Mouse (Mus musculus): Measurements from ENCODE around the gene Vamp2. TPM values are rescaled to one million over a fixed set of nuclear protein-coding genes. Genes with fewer than 3 reads are reported as not detected.

The Vamp2 gene
- polyA plus RNA-seq, 1 experiment from 2014 or later: 95.9 TPM

GRCm38 (mm10) chr11:69053848-69054247 is 34.4 kb upstream of the Vamp2 start:
- Histone ChIP-seq H3K4me1 (replicated peaks; ENCODE audit: control insufficient read depth, insufficient read depth, low read length) (no peaks in the 10 kb centered on the region; the same call in 1 of the 2 replicates), H3K4me3 (ENCODE audit: low read depth, low read length) (no peak overlapping the region), H3K27ac (ENCODE audit: low read depth, low read length) (no peak overlapping the region), H3K9ac (ENCODE audit: low read length) (no peak overlapping the region), H3K27me3 (ENCODE audit: control insufficient read depth, insufficient read depth, low read length) (no peaks in the 10 kb centered on the region), H3K9me3 (ENCODE audit: control insufficient read depth, low read length) (no peaks in the 10 kb centered on the region), H3K36me3 (ENCODE audit: control insufficient read depth, insufficient read depth, low read length) (peaks cover 6% of the 10 kb centered on the region; the same call in 1 of the 2 replicates), H3K4me2 (ENCODE audit: low read depth, low read length, severe bottlenecking) (no peak overlapping the region)
- DNase-seq (ENCODE audit: low spot score) (no peak), ATAC-seq (replicated peaks; ENCODE audit: low FRiP score) (no peak)
- WGBS: 81% methylated on average over 3 of the region's 3 CpGs

- no peaks in the 10 kb centered on the region for H3K27me3 ChIP-seq (ENCODE audit: control insufficient read depth, insufficient read depth, low read length)
- no peaks in the 10 kb centered on the region for H3K9me3 ChIP-seq (ENCODE audit: control insufficient read depth, low read length)
- H3K9ac ChIP-seq (ENCODE audit: low read length): peak overlapping the region; percentile 67
- 69% methylated on average over 2 of the region's 2 CpGs for WGBS
- H3K36me3 ChIP-seq (ENCODE audit: control insufficient read depth, insufficient read depth, low read length): no peaks in the 10 kb centered on the region; the same call in 1 of the 2 replicates
- no peak for ATAC-seq (replicated peaks; ENCODE audit: low FRiP score)
- DNase-seq (ENCODE audit: low spot score): no peak
- no peak overlapping the region for H3K27ac ChIP-seq (ENCODE audit: low read depth, low read length)
- peak overlapping the region; percentile 98; the same call in 1 of the 2 replicates for H3K4me2 ChIP-seq (ENCODE audit: low read depth, low read length, severe bottlenecking)
- peak overlapping the region; percentile 69 for H3K4me3 ChIP-seq (ENCODE audit: low read depth, low read length)
- peaks cover 12% of the 10 kb centered on the region for H3K4me1 ChIP-seq (replicated peaks; ENCODE audit: control insufficient read depth, insufficient read depth, low read length)
These were observed 30.0 kb upstream of the Vamp2 start for GRCm38 (mm10) chr11:69058265-69058664.

GRCm38 (mm10) chr11:69058729-69059356 is 29.4 kb upstream of the Vamp2 start:
- Histone ChIP-seq H3K9ac (ENCODE audit: low read length) (peak overlapping the region; percentile 67), H3K4me2 (ENCODE audit: low read depth, low read length, severe bottlenecking) (peak overlapping the region; percentile 98), H3K27ac (ENCODE audit: low read depth, low read length) (peak overlapping the region; percentile 75), H3K4me3 (ENCODE audit: low read depth, low read length) (peak overlapping the region; percentile 69), H3K4me1 (replicated peaks; ENCODE audit: control insufficient read depth, insufficient read depth, low read length) (peaks cover 12% of the 10 kb centered on the region), H3K36me3 (ENCODE audit: control insufficient read depth, insufficient read depth, low read length) (no peaks in the 10 kb centered on the region; the same call in 1 of the 2 replicates), H3K27me3 (ENCODE audit: control insufficient read depth, insufficient read depth, low read length) (no peaks in the 10 kb centered on the region), H3K9me3 (ENCODE audit: control insufficient read depth, low read length) (no peaks in the 10 kb centered on the region)
- DNase-seq (ENCODE audit: low spot score): no peak
- ATAC-seq (replicated peaks; ENCODE audit: low FRiP score): peak; percentile 9; the same call in 1 of the 2 replicates
- WGBS: 2% methylated on average over 19 of the region's 19 CpGs

- peaks cover 17% of the 10 kb centered on the region for H3K4me1 ChIP-seq (replicated peaks; ENCODE audit: control insufficient read depth, insufficient read depth, low read length)
- peak within 1 kb of the TSS; percentile 67 for H3K9ac ChIP-seq (ENCODE audit: low read length)
- peak within 1 kb of the TSS; percentile 75 for H3K27ac ChIP-seq (ENCODE audit: low read depth, low read length)
- peak; percentile 97 for DNase-seq (ENCODE audit: low spot score)
- ATAC-seq (replicated peaks; ENCODE audit: low FRiP score): peak; percentile 90
- H3K27me3 ChIP-seq (ENCODE audit: control insufficient read depth, insufficient read depth, low read length): no peaks in the 10 kb centered on the region
- peak within 1 kb of the TSS; percentile 98 for H3K4me2 ChIP-seq (ENCODE audit: low read depth, low read length, severe bottlenecking)
- H3K4me3 ChIP-seq (ENCODE audit: low read depth, low read length): peak within 1 kb of the TSS; percentile 69
- H3K9me3 ChIP-seq (ENCODE audit: control insufficient read depth, low read length): no peaks in the 10 kb centered on the region
- under 1% methylated on average over 59 of the region's 64 CpGs for WGBS
- H3K36me3 ChIP-seq (ENCODE audit: control insufficient read depth, insufficient read depth, low read length): no peaks in the 10 kb centered on the region
These were observed 28.8 kb upstream of the Vamp2 start, which contains the start of gene Borcs6 for GRCm38 (mm10) chr11:69059357-69059974. TSS of gene Borcs6 (plus strand) at chr11:69059717.

- Histone ChIP-seq H3K4me3 (ENCODE audit: low read depth, low read length) (peak overlapping the region; percentile 69), H3K27me3 (ENCODE audit: control insufficient read depth, insufficient read depth, low read length) (no peaks in the 10 kb centered on the region), H3K9ac (ENCODE audit: low read length) (peak overlapping the region; percentile 62), H3K36me3 (ENCODE audit: control insufficient read depth, insufficient read depth, low read length) (no peaks in the 10 kb centered on the region), H3K9me3 (ENCODE audit: control insufficient read depth, low read length) (no peaks in the 10 kb centered on the region), H3K4me2 (ENCODE audit: low read depth, low read length, severe bottlenecking) (peak overlapping the region; percentile 98), H3K4me1 (replicated peaks; ENCODE audit: control insufficient read depth, insufficient read depth, low read length) (peaks cover 17% of the 10 kb centered on the region), H3K27ac (ENCODE audit: low read depth, low read length) (peak overlapping the region; percentile 62)
- DNase-seq (ENCODE audit: low spot score) (peak; percentile 83), ATAC-seq (replicated peaks; ENCODE audit: low FRiP score) (peak; percentile 15)
- 0% methylated on average over 46 of the region's 49 CpGs for WGBS
These were observed 28.3 kb upstream of the Vamp2 start for GRCm38 (mm10) chr11:69059975-69060411.

- Histone ChIP-seq H3K4me1 (replicated peaks; ENCODE audit: control insufficient read depth, insufficient read depth, low read length) (peaks cover 17% of the 10 kb centered on the region), H3K27me3 (ENCODE audit: control insufficient read depth, insufficient read depth, low read length) (no peaks in the 10 kb centered on the region), H3K9me3 (ENCODE audit: control insufficient read depth, low read length) (no peaks in the 10 kb centered on the region), H3K4me2 (ENCODE audit: low read depth, low read length, severe bottlenecking) (peak overlapping the region; percentile 98), H3K36me3 (ENCODE audit: control insufficient read depth, insufficient read depth, low read length) (no peaks in the 10 kb centered on the region), H3K27ac (ENCODE audit: low read depth, low read length) (no peak overlapping the region), H3K9ac (ENCODE audit: low read length) (peak overlapping the region; percentile 62), H3K4me3 (ENCODE audit: low read depth, low read length) (peak overlapping the region; percentile 69)
- ATAC-seq (replicated peaks; ENCODE audit: low FRiP score): no peak
- WGBS: under 1% methylated on average over 40 of the region's 40 CpGs
- peak; percentile 76 for DNase-seq (ENCODE audit: low spot score)
These were observed 27.6 kb upstream of the Vamp2 start for GRCm38 (mm10) chr11:69060448-69061254.

- peak overlapping the region; percentile 69 for H3K4me3 ChIP-seq (ENCODE audit: low read depth, low read length)
These were observed 26.9 kb upstream of the Vamp2 start for GRCm38 (mm10) chr11:69061255-69061912.

More at GRCm38 (mm10) chr11:69061255-69061912, 26.9 kb upstream of the Vamp2 start:
- peak overlapping the region; percentile 12; the same call in 1 of the 2 replicates for H3K9ac ChIP-seq (ENCODE audit: low read length)
- H3K9me3 ChIP-seq (ENCODE audit: control insufficient read depth, low read length): no peaks in the 10 kb centered on the region
- peak overlapping the region; percentile 98 for H3K4me2 ChIP-seq (ENCODE audit: low read depth, low read length, severe bottlenecking)
- ATAC-seq (replicated peaks; ENCODE audit: low FRiP score): no peak
- H3K27me3 ChIP-seq (ENCODE audit: control insufficient read depth, insufficient read depth, low read length): no peaks in the 10 kb centered on the region
- peak; percentile 51 for DNase-seq (ENCODE audit: low spot score)
- 7% methylated on average over 17 of the region's 17 CpGs for WGBS
- no peaks in the 10 kb centered on the region for H3K36me3 ChIP-seq (ENCODE audit: control insufficient read depth, insufficient read depth, low read length)
- no peak overlapping the region for H3K27ac ChIP-seq (ENCODE audit: low read depth, low read length)
- H3K4me1 ChIP-seq (replicated peaks; ENCODE audit: control insufficient read depth, insufficient read depth, low read length): peaks cover 21% of the 10 kb centered on the region
